Mouse (Mus musculus) cerebellum, postnatal 25 days (tissue): ENCODE data around the gene Ssmem1.
A peak's percentile ranks its signal among the peaks of the same experiment; 100 is the strongest.

ENCODE experiments used
- DNase-seq, 2 experiments: peaks; one replicate each; pipeline ENCODE4 v3.0.0; 2021; ENCODE audit warnings: mixed read lengths in 2 of 2

Ssmem1 gene

GRCm38 (mm10) chr6:30526586-30527515, 17.2 kb downstream of the Ssmem1 start:
- DNase-seq: no peak

GRCm38 (mm10) chr6:30528800-30529199, 19.2 kb downstream of the Ssmem1 start:
- DNase-seq: no peak

GRCm38 (mm10) chr6:30535340-30535739, 25.7 kb downstream of the Ssmem1 start:
- peak; percentile 70 to 85 for DNase-seq

- no peak for DNase-seq
Observed at GRCm38 (mm10) chr6:30538240-30538639, 28.6 kb downstream of the Ssmem1 start.

- DNase-seq: no peak
Observed at GRCm38 (mm10) chr6:30538800-30539199, 29.2 kb downstream of the Ssmem1 start.

- DNase-seq: no peak
Observed at GRCm38 (mm10) chr6:30541009-30541799, 31.6 kb downstream of the Ssmem1 start, which contains the start of gene Cpa2. Gene Cpa2, plus strand, starts transcription at chr6:30541582.

- no peak for DNase-seq
Observed at GRCm38 (mm10) chr6:30542277-30542676, 32.6 kb downstream of the Ssmem1 start.

- no peak for DNase-seq
Observed at GRCm38 (mm10) chr6:30543077-30543476, 33.4 kb downstream of the Ssmem1 start.

GRCm38 (mm10) chr6:30543851-30544250, 34.2 kb downstream of the Ssmem1 start:
- no peak for DNase-seq

- no peak for DNase-seq
Observed at GRCm38 (mm10) chr6:30545689-30546088, 36.0 kb downstream of the Ssmem1 start.

- peak; percentile 61 for DNase-seq
Observed at GRCm38 (mm10) chr6:30546571-30547273, 37.1 kb downstream of the Ssmem1 start.

GRCm38 (mm10) chr6:30547274-30547645, 37.6 kb downstream of the Ssmem1 start:
- peak; percentile 60 to 78 for DNase-seq

- peak; percentile 33 to 40 for DNase-seq
Observed at GRCm38 (mm10) chr6:30547656-30548306, 38.1 kb downstream of the Ssmem1 start.

GRCm38 (mm10) chr6:30549231-30549761, 39.6 kb downstream of the Ssmem1 start:
- peak; percentile 47 to 51 for DNase-seq

GRCm38 (mm10) chr6:30550496-30551192, 41.0 kb downstream of the Ssmem1 start:
- DNase-seq: no peak

GRCm38 (mm10) chr6:30551193-30551515, 41.5 kb downstream of the Ssmem1 start:
- DNase-seq: no peak

- DNase-seq: peak; percentile 55 to 67
Observed at GRCm38 (mm10) chr6:30551644-30552580, 42.3 kb downstream of the Ssmem1 start.

GRCm38 (mm10) chr6:30552628-30553027, 43.0 kb downstream of the Ssmem1 start:
- DNase-seq: no peak

- DNase-seq: no peak
Observed at GRCm38 (mm10) chr6:30553381-30554010, 43.8 kb downstream of the Ssmem1 start.

- DNase-seq: no peak
Observed at GRCm38 (mm10) chr6:30554092-30554491, 44.4 kb downstream of the Ssmem1 start.
